Mouse (Mus musculus): ENCODE results near the gene Eps8l2. TPM values are rescaled to one million over a fixed set of nuclear protein-coding genes. Genes with fewer than 3 reads are reported as not detected.

Eps8l2 gene
- polyA plus RNA-seq, 1 experiment from 2014 or later = 5.7 TPM

Other genes with a start within 250 kb of the Eps8l2 start
- 1.9 and 3.0 TPM in 2 replicates for gene Sigirr, start 238.3 kb upstream of the Eps8l2 start, polyA plus RNA-seq (2016; fragmentation: Nextera tagmentation; extraction: Ambion mirVana)
- gene Ano9, start 221.1 kb upstream of the Eps8l2 start, polyA plus RNA-seq (2016; fragmentation: Nextera tagmentation; extraction: Ambion mirVana) = 2.2 and 2.5 TPM in 2 replicates
- gene Ptdss2, start 216.5 kb upstream of the Eps8l2 start, polyA plus RNA-seq (2016; fragmentation: Nextera tagmentation; extraction: Ambion mirVana) = 82.2 and 84.7 TPM in 2 replicates
- 87.9 and 88.1 TPM in 2 replicates for gene Rnh1, start 166.0 kb upstream of the Eps8l2 start, polyA plus RNA-seq (2016; fragmentation: Nextera tagmentation; extraction: Ambion mirVana)
- 91.0 and 111 TPM in 2 replicates for gene Hras, start 144.9 kb upstream of the Eps8l2 start, polyA plus RNA-seq (2016; fragmentation: Nextera tagmentation; extraction: Ambion mirVana)
- 12.1 and 13.4 TPM in 2 replicates for gene Lrrc56, start 144.7 kb upstream of the Eps8l2 start, polyA plus RNA-seq (2016; fragmentation: Nextera tagmentation; extraction: Ambion mirVana)
- gene Lmntd2, start 124.8 kb upstream of the Eps8l2 start, polyA plus RNA-seq (2016; fragmentation: Nextera tagmentation; extraction: Ambion mirVana) = 3.9 TPM in 2 replicates
- gene Rassf7, start 123.0 kb upstream of the Eps8l2 start, polyA plus RNA-seq (2016; fragmentation: Nextera tagmentation; extraction: Ambion mirVana) = 38.6 and 42.3 TPM in 2 replicates
- gene Phrf1, start 110.1 kb upstream of the Eps8l2 start, polyA plus RNA-seq (2016; fragmentation: Nextera tagmentation; extraction: Ambion mirVana) = 87.1 and 99.9 TPM in 2 replicates
- 0.99 and 1.1 TPM in 2 replicates for gene Irf7, start 72.4 kb upstream of the Eps8l2 start, polyA plus RNA-seq (2016; fragmentation: Nextera tagmentation; extraction: Ambion mirVana)
- not detected in 2 replicates for gene Cdhr5, start 62.1 kb upstream of the Eps8l2 start, polyA plus RNA-seq (2016; fragmentation: Nextera tagmentation; extraction: Ambion mirVana)
- 4.0 and 5.0 TPM in 2 replicates for gene Sct, start 59.7 kb upstream of the Eps8l2 start, polyA plus RNA-seq (2016; fragmentation: Nextera tagmentation; extraction: Ambion mirVana)
- 1.7 and 2.3 TPM in 2 replicates for gene Drd4, start 46.9 kb upstream of the Eps8l2 start, polyA plus RNA-seq (2016; fragmentation: Nextera tagmentation; extraction: Ambion mirVana)
- 75.4 and 83.4 TPM in 2 replicates for gene Deaf1, start 11.2 kb upstream of the Eps8l2 start, polyA plus RNA-seq (2016; fragmentation: Nextera tagmentation; extraction: Ambion mirVana)
- gene Tmem80, start 11.1 kb upstream of the Eps8l2 start, polyA plus RNA-seq (2016; fragmentation: Nextera tagmentation; extraction: Ambion mirVana) = 54.3 and 56.7 TPM in 2 replicates
- 303 and 306 TPM in 2 replicates for gene Taldo1, start 53.3 kb downstream of the Eps8l2 start, polyA plus RNA-seq (2016; fragmentation: Nextera tagmentation; extraction: Ambion mirVana)
- gene Gatd1, start 75.3 kb downstream of the Eps8l2 start, polyA plus RNA-seq (2016; fragmentation: Nextera tagmentation; extraction: Ambion mirVana) = 62.2 and 68.5 TPM in 2 replicates
- 7.4 and 10.4 TPM in 2 replicates for gene Cend1, start 90.6 kb downstream of the Eps8l2 start, polyA plus RNA-seq (2016; fragmentation: Nextera tagmentation; extraction: Ambion mirVana)
- gene Slc25a22, start 99.0 kb downstream of the Eps8l2 start, polyA plus RNA-seq (2016; fragmentation: Nextera tagmentation; extraction: Ambion mirVana) = 39.2 and 41.9 TPM in 2 replicates
- 14.9 and 15.0 TPM in 2 replicates for gene Pidd1, start 105.1 kb downstream of the Eps8l2 start, polyA plus RNA-seq (2016; fragmentation: Nextera tagmentation; extraction: Ambion mirVana)
- gene Rplp2, start 108.5 kb downstream of the Eps8l2 start, polyA plus RNA-seq (2016; fragmentation: Nextera tagmentation; extraction: Ambion mirVana) = 1,180 and 1,203 TPM in 2 replicates
- gene Pnpla2, start 116.3 kb downstream of the Eps8l2 start, polyA plus RNA-seq (2016; fragmentation: Nextera tagmentation; extraction: Ambion mirVana) = 13.9 and 14.6 TPM in 2 replicates
- gene Cracr2b, start 122.2 kb downstream of the Eps8l2 start, polyA plus RNA-seq (2016; fragmentation: Nextera tagmentation; extraction: Ambion mirVana) = 12.8 and 13.3 TPM in 2 replicates
- 17.0 and 19.6 TPM in 2 replicates for gene Cd151, start 128.5 kb downstream of the Eps8l2 start, polyA plus RNA-seq (2016; fragmentation: Nextera tagmentation; extraction: Ambion mirVana)
- gene Polr2l, start 136.3 kb downstream of the Eps8l2 start, polyA plus RNA-seq (2016; fragmentation: Nextera tagmentation; extraction: Ambion mirVana) = 66.2 and 68.9 TPM in 2 replicates
- gene Tspan4, start 136.4 kb downstream of the Eps8l2 start, polyA plus RNA-seq (2016; fragmentation: Nextera tagmentation; extraction: Ambion mirVana) = 36.8 and 43.3 TPM in 2 replicates
- gene Chid1, start 201.0 kb downstream of the Eps8l2 start, polyA plus RNA-seq (2016; fragmentation: Nextera tagmentation; extraction: Ambion mirVana) = 32.5 and 34.7 TPM in 2 replicates
- gene Ap2a2, start 223.3 kb downstream of the Eps8l2 start, polyA plus RNA-seq (2016; fragmentation: Nextera tagmentation; extraction: Ambion mirVana) = 99.2 and 102 TPM in 2 replicates

Measured in embryonic facial prominence, embryonic 12.5 days (tissue).